33 mouse cellular contexts compared by ENCODE assay signal in genomic region chr3:157274143-157274542, GRCm38 (mm10).
"Had no signal": no experiment of that assay in that cellular context is flagged by ENCODE, and none has a peak within 500 bp of the region (broad histone marks: within the 10 kb centered on the region; RNA-seq: fewer than 3 reads in every experiment).

No protein-coding gene starts in this region.

- ATAC-seq: liver, embryonic 12.5 days; liver, postnatal 0 days; lung, postnatal 0 days; midbrain, embryonic 13.5 days; midbrain, embryonic 15.5 days; midbrain, embryonic 16.5 days had no signal

- H3K4me2 ChIP-seq: limb, embryonic 12.5 days; limb, embryonic 13.5 days; limb, embryonic 15.5 days; liver, embryonic 11.5 days; liver, embryonic 12.5 days; liver, embryonic 13.5 days; liver, embryonic 15.5 days; lung, embryonic 14.5 days; lung, embryonic 15.5 days; midbrain, embryonic 11.5 days; midbrain, embryonic 12.5 days; midbrain, embryonic 13.5 days; midbrain, embryonic 15.5 days; neural tube, embryonic 12.5 days; neural tube, embryonic 13.5 days had no signal

- H3K27me3 ChIP-seq: limb, embryonic 12.5 days; limb, embryonic 13.5 days; limb, embryonic 15.5 days; liver, embryonic 12.5 days; liver, embryonic 13.5 days; liver, embryonic 15.5 days; lung, embryonic 15.5 days; megakaryocyte, embryonic 14.5 days; midbrain, embryonic 12.5 days; midbrain, embryonic 13.5 days; midbrain, embryonic 15.5 days; neural tube, embryonic 12.5 days; neural tube, embryonic 13.5 days had no signal

- H3K4me3 ChIP-seq: limb, embryonic 10.5 days; limb, embryonic 12.5 days; limb, embryonic 13.5 days; limb, embryonic 15.5 days; liver, embryonic 12.5 days; liver, embryonic 13.5 days; liver, embryonic 15.5 days; lung, embryonic 15.5 days; megakaryocyte, embryonic 14.5 days; midbrain, embryonic 10.5 days; midbrain, embryonic 12.5 days; midbrain, embryonic 13.5 days; midbrain, embryonic 15.5 days; myocyte; neural tube, embryonic 12.5 days; neural tube, embryonic 13.5 days had no signal

- H3K27ac ChIP-seq: limb, embryonic 10.5 days; limb, embryonic 12.5 days; limb, embryonic 13.5 days; limb, embryonic 15.5 days; liver, embryonic 12.5 days; liver, embryonic 13.5 days; liver, embryonic 14.5 days; liver, embryonic 15.5 days; lung, embryonic 15.5 days; macrophage; midbrain, embryonic 10.5 days; midbrain, embryonic 12.5 days; midbrain, embryonic 13.5 days; midbrain, embryonic 15.5 days; neural tube, embryonic 12.5 days; neural tube, embryonic 13.5 days had no signal

- H3K9me3 ChIP-seq: limb, embryonic 10.5 days; limb, embryonic 12.5 days; limb, embryonic 13.5 days; limb, embryonic 15.5 days; liver, embryonic 12.5 days; liver, embryonic 13.5 days; liver, embryonic 15.5 days; lung, embryonic 15.5 days; megakaryocyte, embryonic 14.5 days; midbrain, embryonic 10.5 days; midbrain, embryonic 12.5 days; midbrain, embryonic 13.5 days; midbrain, embryonic 15.5 days; neural tube, embryonic 12.5 days; neural tube, embryonic 13.5 days had no signal

- DNase-seq: left cerebral cortex, postnatal 4 days; liver; liver, embryonic 13.5 days; liver, postnatal 0 days; lung, adult 18-20 months; lung, adult 2 months; lung, embryonic 14.5 days; lung, postnatal 10 days; lung, postnatal 14 days; lung, postnatal 36 days; lung, postnatal 4 days; midbrain, embryonic 14.5 days had no signal

- H3K9ac ChIP-seq: limb, embryonic 12.5 days; limb, embryonic 13.5 days; limb, embryonic 15.5 days; liver, embryonic 12.5 days; liver, embryonic 13.5 days; liver, embryonic 14.5 days; liver, embryonic 15.5 days; liver, postnatal 0 days; lung, embryonic 14.5 days; lung, embryonic 15.5 days; midbrain, embryonic 12.5 days; midbrain, embryonic 13.5 days; midbrain, embryonic 15.5 days; neural tube, embryonic 12.5 days; neural tube, embryonic 13.5 days had no signal

- H3K4me1 ChIP-seq: limb, embryonic 10.5 days; limb, embryonic 12.5 days; limb, embryonic 13.5 days; limb, embryonic 15.5 days; liver, embryonic 12.5 days; liver, embryonic 13.5 days; liver, embryonic 15.5 days; lung, embryonic 15.5 days; midbrain, embryonic 10.5 days; midbrain, embryonic 12.5 days; midbrain, embryonic 13.5 days; midbrain, embryonic 15.5 days; neural tube, embryonic 12.5 days; neural tube, embryonic 13.5 days had no signal

- H3K36me3 ChIP-seq: limb, embryonic 10.5 days; limb, embryonic 12.5 days; limb, embryonic 13.5 days; limb, embryonic 15.5 days; liver, embryonic 12.5 days; liver, embryonic 13.5 days; liver, embryonic 15.5 days; lung, embryonic 15.5 days; midbrain, embryonic 10.5 days; midbrain, embryonic 12.5 days; midbrain, embryonic 13.5 days; midbrain, embryonic 15.5 days; neural tube, embryonic 12.5 days; neural tube, embryonic 13.5 days had no signal
